Mouse (Mus musculus): ENCODE data around the gene Ascc1. TPM values are rescaled to one million over a fixed set of nuclear protein-coding genes. Genes with fewer than 3 reads are reported as not detected.
"Not testable (repeated sequence)": the region's sequence is repeated elsewhere in the genome, so short reads cannot be mapped to it uniquely, and the experiment has no call there.

Gene Ascc1
- polyA plus RNA-seq, 1 experiment from 2014 or later = 21.6 TPM

DNA sequence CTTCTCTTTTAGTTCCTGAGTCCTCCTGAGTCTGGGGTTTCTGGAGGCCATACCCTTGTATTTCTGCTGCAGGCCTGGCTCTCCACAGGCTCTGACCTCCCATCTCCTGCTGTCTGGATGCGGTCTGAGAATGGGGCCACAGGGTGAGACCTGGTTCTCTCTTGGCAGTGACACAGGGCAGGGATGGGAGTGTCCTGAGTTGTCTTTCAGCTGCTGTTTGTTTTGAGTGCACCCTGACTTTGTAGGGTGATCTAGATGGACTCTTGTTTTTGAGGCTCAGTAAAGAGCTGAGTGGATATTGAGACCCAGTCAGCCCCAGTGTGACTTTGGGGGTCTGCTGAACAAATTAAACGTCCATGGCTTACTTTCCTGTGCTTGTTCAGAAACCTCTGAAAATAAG lies 24.2 kb upstream of the Ascc1 start:
- Histone ChIP-seq H3K36me3 (no peaks in the 10 kb centered on the region), H3K4me1 (replicated peaks) (peaks cover 61% of the 10 kb centered on the region), H3K27me3 (no peaks in the 10 kb centered on the region), H3K27ac (no peak overlapping the region), H3K4me2 (no peak overlapping the region), H3K9me3 (replicated peaks) (no peaks in the 10 kb centered on the region), H3K4me3 (replicated peaks) (no peak overlapping the region), H3K9ac (no peak overlapping the region)
- ATAC-seq (ENCODE audit: low read depth) = no peak
- no peak for DNase-seq
- WGBS (ENCODE audit: insufficient replicate concordance) = 57% methylated on average over 2 of the region's 2 CpGs

DNA sequence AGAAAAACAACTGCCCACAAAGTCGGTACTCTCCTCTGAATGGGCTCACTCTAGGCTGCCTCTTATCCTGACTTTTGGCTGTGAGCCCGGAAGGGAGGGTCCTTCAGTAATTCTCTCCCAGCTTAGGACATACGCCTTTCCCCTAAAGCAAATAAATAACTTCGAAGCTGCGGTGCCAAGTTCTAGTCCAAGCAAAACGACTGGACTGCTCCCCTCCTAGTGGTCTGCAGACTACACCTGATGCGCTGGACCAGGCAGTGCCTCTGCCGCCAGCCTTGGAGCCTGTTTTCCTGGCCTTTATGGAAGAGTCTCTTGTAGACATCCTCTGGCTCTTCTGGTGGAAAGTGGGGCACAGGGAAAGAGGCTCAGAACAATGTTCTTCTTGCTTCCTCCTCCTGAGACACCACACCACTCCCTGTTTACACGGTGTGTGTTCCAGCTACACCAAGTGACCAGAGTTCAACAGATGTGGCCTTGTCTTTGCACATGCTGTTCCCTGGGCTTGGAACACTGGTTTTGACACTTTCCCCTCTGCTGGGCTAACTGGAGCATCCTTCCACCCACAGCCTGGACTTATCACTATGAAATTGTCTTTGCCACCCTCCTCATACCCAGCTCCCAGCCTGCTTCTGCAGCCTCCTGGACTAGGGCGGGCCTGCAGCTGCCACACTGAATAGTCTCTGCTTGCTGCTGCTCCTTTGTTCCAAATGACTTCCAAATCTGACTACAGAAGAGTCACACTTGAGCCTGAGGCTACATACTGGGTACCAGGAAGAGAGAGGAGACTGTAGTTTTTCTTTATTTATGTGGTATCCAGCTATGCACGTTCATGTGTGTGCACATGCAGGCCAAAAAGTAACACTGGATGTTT lies 23.5 kb upstream of the Ascc1 start:
- peaks cover 54% of the 10 kb centered on the region for H3K4me1 ChIP-seq (replicated peaks)
- no peak overlapping the region for H3K9ac ChIP-seq
- H3K4me2 ChIP-seq = no peak overlapping the region
- DNase-seq = no peak
- WGBS (ENCODE audit: insufficient replicate concordance) = 61% methylated on average over 11 of the region's 11 CpGs
- no peaks in the 10 kb centered on the region for H3K27me3 ChIP-seq
- H3K27ac ChIP-seq = no peak overlapping the region
- ATAC-seq (ENCODE audit: low read depth) = no peak
- H3K9me3 ChIP-seq (replicated peaks) = no peaks in the 10 kb centered on the region
- no peak overlapping the region for H3K4me3 ChIP-seq (replicated peaks)
- no peaks in the 10 kb centered on the region for H3K36me3 ChIP-seq

DNA sequence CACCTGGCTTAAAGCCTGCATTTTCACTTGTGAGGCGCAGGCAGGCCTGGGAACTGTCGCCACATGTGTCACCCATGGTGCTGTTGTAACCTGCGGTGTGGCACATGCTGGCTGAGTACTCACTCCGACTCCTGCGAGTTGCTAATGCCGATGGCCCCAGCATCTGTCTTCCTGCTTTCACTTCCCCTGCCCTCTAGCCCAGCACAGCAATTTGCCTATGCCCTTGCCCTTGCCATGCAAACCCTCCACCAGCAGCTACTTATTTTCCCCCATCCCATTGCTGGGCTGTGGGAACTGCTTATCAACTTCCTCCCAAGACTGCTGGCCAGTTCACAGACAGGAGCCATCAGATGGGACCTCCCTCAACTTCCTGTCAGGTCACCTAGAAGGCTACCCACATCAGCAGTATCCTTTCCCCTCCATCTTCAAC lies 21.8 kb upstream of the Ascc1 start:
- Histone ChIP-seq H3K4me1 (replicated peaks) (peaks cover 42% of the 10 kb centered on the region), H3K9me3 (replicated peaks) (no peaks in the 10 kb centered on the region), H3K27ac (peak overlapping the region; percentile 43; the same call in 1 of the 2 replicates)

DNA sequence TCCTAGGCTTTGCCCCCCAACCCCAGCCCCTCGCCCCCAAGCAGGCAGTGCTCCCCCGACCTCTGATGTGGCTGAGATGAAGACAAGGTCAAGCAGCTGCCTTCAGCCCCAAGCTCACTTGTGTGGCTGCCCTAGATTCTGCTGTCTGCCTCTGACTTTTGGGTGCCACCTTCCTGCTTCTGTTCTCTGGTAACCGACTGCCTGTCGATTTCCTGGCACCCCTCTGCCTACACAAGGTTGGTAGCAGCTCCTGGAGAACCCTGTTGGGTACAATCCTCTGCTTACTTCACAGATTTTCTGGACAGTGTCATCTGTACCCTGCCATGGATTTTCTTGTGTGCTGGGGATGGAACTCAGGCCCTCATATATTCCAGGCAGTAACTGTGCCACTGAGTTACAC lies 21.3 kb upstream of the Ascc1 start:
- DNase-seq (no peak), ATAC-seq (ENCODE audit: low read depth) (no peak)
- H3K4me2 ChIP-seq = no peak overlapping the region
- H3K4me1 ChIP-seq (replicated peaks) = peaks cover 42% of the 10 kb centered on the region
- H3K27ac ChIP-seq = peak overlapping the region; percentile 45; the same call in 1 of the 2 replicates
- no peaks in the 10 kb centered on the region for H3K27me3 ChIP-seq
- peaks cover 7% of the 10 kb centered on the region; the same call in 1 of the 2 replicates for H3K36me3 ChIP-seq
- 21% methylated on average over 4 of the region's 4 CpGs for WGBS (ENCODE audit: insufficient replicate concordance)
- no peaks in the 10 kb centered on the region for H3K9me3 ChIP-seq (replicated peaks)
- H3K9ac ChIP-seq = no peak overlapping the region
- no peak overlapping the region for H3K4me3 ChIP-seq (replicated peaks)

More for the DNA sequence above, 21.8 kb upstream of the Ascc1 start:
- Histone ChIP-seq H3K36me3 (peaks cover 2% of the 10 kb centered on the region; the same call in 1 of the 2 replicates), H3K27me3 (no peaks in the 10 kb centered on the region), H3K9ac (no peak overlapping the region), H3K4me2 (no peak overlapping the region), H3K4me3 (replicated peaks) (no peak overlapping the region)
- peak; percentile 8 for DNase-seq
- WGBS (ENCODE audit: insufficient replicate concordance) = 29% methylated on average over 6 of the region's 6 CpGs
- ATAC-seq (ENCODE audit: low read depth) = peak; percentile 36; the same call in 1 of the 2 replicates

DNA sequence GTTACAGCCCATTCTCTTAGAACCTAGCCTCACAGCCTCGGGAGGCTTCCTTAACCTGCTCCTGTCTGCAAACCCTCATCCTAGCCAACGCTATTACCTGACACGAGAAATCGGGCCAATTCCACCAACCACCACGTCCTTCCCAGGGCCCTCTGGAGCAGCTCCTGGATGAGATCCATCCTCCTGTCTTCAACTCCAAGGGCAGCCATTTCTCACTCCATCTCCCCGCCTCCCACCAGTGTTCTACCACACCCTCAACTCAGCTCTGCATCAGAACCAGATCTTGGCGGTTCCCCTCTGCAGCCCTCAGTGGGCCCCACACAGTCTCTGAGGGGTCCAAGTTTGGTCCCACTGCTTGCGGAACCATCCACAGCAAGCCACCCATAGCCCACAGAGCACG lies 20.8 kb upstream of the Ascc1 start:
- no peaks in the 10 kb centered on the region for H3K9me3 ChIP-seq (replicated peaks)
- no peak overlapping the region for H3K9ac ChIP-seq
- WGBS (ENCODE audit: insufficient replicate concordance) = 71% methylated on average over 9 of the region's 9 CpGs
- no peak overlapping the region for H3K4me3 ChIP-seq (replicated peaks)
- ATAC-seq (ENCODE audit: low read depth) = no peak
- no peak overlapping the region for H3K4me2 ChIP-seq
- H3K4me1 ChIP-seq (replicated peaks) = peaks cover 42% of the 10 kb centered on the region
- no peak overlapping the region for H3K27ac ChIP-seq
- no peaks in the 10 kb centered on the region for H3K27me3 ChIP-seq
- no peak for DNase-seq
- peaks cover 10% of the 10 kb centered on the region for H3K36me3 ChIP-seq

DNA sequence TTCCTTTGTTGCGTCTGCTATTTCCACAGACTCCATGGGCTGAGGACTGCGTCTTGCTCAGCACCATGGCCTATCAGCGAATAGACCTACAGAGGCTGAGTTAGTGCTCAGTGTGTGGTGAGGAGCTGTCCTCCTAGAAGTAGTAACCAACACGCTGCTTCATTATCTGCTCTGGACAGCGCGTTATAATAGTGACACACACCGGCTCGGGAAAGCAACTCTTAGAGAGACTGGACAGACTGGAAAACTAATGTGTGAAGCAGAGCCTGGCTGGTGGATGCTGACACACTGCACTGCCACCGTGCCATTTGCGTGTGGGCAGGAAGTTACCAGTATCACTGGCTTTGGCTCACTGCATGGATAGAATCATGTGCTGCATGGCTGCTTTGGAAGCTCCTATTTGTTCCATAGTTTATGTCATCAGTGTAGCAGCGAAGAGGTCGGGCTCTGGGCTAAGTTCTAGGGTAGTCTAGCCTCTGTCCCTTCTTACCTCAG lies 20.2 kb upstream of the Ascc1 start:
- ATAC-seq (ENCODE audit: low read depth) (0 out of 2 replicates have a peak, but pooled peaks have one; percentile 11), DNase-seq (no peak)
- Histone ChIP-seq H3K27ac (no peak overlapping the region), H3K27me3 (no peaks in the 10 kb centered on the region), H3K4me1 (replicated peaks) (peaks cover 42% of the 10 kb centered on the region), H3K4me2 (no peak overlapping the region), H3K9ac (no peak overlapping the region), H3K9me3 (replicated peaks) (no peaks in the 10 kb centered on the region), H3K36me3 (peaks cover 16% of the 10 kb centered on the region), H3K4me3 (replicated peaks) (no peak overlapping the region)
- WGBS (ENCODE audit: insufficient replicate concordance) = 55% methylated on average over 12 of the region's 12 CpGs

DNA sequence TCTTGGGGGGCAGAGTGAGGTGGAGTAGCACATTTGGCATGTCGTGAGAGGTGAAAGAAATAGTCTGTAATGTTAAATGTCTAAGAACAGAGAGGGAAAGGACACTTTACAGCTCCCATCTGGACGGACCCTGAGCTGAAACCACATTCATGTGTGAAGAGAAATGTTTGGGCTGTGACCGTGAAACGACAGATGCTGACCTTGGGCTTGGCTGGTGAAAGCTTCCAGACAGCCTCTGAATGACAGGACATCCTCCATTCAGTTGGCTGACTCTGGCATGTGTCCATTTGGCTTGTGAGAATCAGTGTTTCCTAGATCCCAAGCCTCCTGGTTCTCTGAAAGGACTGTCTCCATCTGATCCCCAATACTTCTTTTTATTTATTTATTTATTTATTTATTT lies 14.6 kb upstream of the Ascc1 start:
- DNase-seq (no peak), ATAC-seq (ENCODE audit: low read depth) (no peak)
- H3K9me3 ChIP-seq (replicated peaks) = no peaks in the 10 kb centered on the region
- H3K27ac ChIP-seq = no peak overlapping the region
- H3K36me3 ChIP-seq = peaks cover 69% of the 10 kb centered on the region
- H3K4me1 ChIP-seq (replicated peaks) = no peaks in the 10 kb centered on the region
- no peak overlapping the region for H3K4me2 ChIP-seq
- 82% methylated on average over 4 of the region's 4 CpGs for WGBS (ENCODE audit: insufficient replicate concordance)
- no peaks in the 10 kb centered on the region for H3K27me3 ChIP-seq
- no peak overlapping the region for H3K9ac ChIP-seq
- no peak overlapping the region for H3K4me3 ChIP-seq (replicated peaks)

DNA sequence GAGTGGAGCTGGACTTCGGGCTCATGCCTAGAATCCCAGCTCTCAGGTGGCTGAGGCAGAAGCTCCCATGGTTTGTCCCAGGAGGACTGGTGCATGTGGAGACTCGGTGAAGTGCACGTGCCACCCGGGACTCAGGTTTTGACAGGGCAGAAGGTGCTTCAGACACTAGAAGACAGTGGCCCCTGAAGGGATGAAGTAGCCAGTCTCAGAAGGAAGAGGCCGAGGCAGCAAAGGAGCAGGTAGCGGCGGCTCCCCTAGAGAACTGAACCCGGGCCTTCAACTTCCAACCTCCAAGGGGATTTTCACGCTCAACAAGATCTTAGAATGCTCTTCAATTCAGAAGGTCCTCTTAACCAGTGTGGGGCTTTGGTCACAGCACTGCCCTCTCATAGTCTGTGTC lies 12.2 kb upstream of the Ascc1 start:
- DNase-seq = no peak
- Histone ChIP-seq H3K4me3 (replicated peaks) (no peak overlapping the region), H3K27ac (no peak overlapping the region), H3K4me1 (replicated peaks) (no peaks in the 10 kb centered on the region), H3K27me3 (no peaks in the 10 kb centered on the region), H3K36me3 (peaks cover 88% of the 10 kb centered on the region), H3K9me3 (replicated peaks) (no peaks in the 10 kb centered on the region), H3K4me2 (no peak overlapping the region), H3K9ac (no peak overlapping the region)
- no peak for ATAC-seq (ENCODE audit: low read depth)
- 91% methylated on average over 9 of the region's 9 CpGs for WGBS (ENCODE audit: insufficient replicate concordance)

DNA sequence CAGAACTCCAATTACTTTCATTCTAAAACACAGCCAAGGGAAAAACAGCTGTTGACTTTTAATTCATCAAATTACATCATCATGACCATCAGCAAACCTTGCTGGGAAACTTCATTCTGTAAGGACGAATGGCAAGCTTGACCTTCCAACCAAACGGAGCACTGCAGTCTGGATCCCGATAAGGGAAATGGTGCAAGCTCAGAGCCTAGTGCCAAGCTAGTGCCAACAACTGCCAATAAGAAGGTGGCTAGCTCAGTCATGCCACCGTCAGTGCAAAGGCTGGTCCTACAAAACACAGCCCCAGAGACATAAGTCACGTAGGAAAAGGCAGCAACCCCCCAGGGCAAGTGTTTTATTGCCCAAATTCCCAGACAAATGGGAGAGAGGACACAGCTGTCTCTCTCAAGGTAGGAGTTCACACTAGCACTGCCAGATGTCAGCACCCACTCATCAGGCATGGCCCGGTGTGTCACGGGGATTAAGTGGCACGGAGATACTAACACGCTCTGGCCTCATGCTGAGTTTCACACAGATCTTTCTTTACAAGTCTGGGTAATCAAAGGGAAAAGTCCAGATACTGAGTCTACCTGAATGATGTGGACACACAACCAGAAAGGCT lies 11.2 kb upstream of the Ascc1 start:
- Histone ChIP-seq H3K4me1 (replicated peaks) (no peaks in the 10 kb centered on the region), H3K27ac (no peak overlapping the region), H3K27me3 (no peaks in the 10 kb centered on the region), H3K9me3 (replicated peaks) (no peaks in the 10 kb centered on the region), H3K4me3 (replicated peaks) (no peak overlapping the region), H3K9ac (no peak overlapping the region), H3K36me3 (peaks cover 91% of the 10 kb centered on the region), H3K4me2 (no peak overlapping the region)
- 85% methylated on average over 9 of the region's 9 CpGs for WGBS (ENCODE audit: insufficient replicate concordance)
- DNase-seq (no peak), ATAC-seq (ENCODE audit: low read depth) (no peak)

DNA sequence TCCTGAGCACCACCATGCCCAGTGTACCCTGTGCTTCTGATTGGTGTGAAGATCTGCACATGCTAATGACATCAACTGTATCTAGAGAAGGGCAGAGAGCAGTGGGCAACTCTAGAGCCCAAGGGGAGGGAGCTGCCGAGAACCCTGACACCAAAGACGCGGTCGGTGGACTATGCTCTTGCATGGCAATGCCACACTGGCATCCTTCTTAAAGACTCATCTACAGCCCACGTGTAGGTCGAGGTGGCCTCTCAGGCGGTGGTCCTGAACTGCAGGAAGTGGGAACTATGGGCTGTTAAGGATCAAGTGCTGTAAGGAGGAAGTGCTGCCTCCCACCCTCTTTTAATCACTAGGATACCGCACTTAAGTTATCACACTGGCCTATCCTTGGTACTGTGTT lies 10.6 kb upstream of the Ascc1 start:
- Histone ChIP-seq H3K4me2 (no peak overlapping the region), H3K27ac (no peak overlapping the region), H3K36me3 (peaks cover 89% of the 10 kb centered on the region), H3K9me3 (replicated peaks) (no peaks in the 10 kb centered on the region), H3K9ac (no peak overlapping the region), H3K27me3 (no peaks in the 10 kb centered on the region), H3K4me3 (replicated peaks) (no peak overlapping the region), H3K4me1 (replicated peaks) (no peaks in the 10 kb centered on the region)
- 67% methylated on average over 8 of the region's 8 CpGs for WGBS (ENCODE audit: insufficient replicate concordance)
- DNase-seq (no peak), ATAC-seq (ENCODE audit: low read depth) (no peak)

DNA sequence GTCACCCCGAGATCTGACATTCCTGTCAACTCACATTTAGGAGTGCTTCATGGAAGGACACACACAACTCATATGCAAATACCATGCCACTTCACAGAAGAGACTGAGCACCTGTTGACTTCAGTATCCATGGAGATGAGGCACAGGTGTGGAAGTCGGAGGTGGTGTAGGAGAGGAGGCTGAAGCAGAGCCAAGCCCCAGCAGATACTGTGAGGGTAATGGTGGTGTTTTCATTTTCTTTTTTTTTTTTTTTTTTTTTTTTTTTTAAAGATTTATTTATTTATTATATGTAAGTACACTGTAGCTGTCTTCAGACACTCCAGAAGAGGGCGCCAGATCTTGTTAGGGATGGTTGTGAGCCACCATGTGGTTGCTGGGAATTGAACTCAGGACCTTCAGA lies 8.8 kb upstream of the Ascc1 start:
- H3K9me3 ChIP-seq (replicated peaks); H3K9ac ChIP-seq; H3K4me1 ChIP-seq (replicated peaks); DNase-seq; ATAC-seq (ENCODE audit: low read depth); H3K4me2 ChIP-seq; H3K27me3 ChIP-seq; H3K27ac ChIP-seq; H3K4me3 ChIP-seq (replicated peaks): not testable (repeated sequence)
- H3K36me3 ChIP-seq = peaks cover 71% of the 10 kb centered on the region
- 84% methylated on average over 2 of the region's 3 CpGs for WGBS (ENCODE audit: insufficient replicate concordance)

Measured in liver, embryonic 13.5 days (tissue).